Mouse (Mus musculus) testis, adult 2 months (tissue): ENCODE measurements around the gene Gm13889.

ENCODE experiments used
- CTCF ChIP-seq: fragments of 200-500 bp; IDR thresholded peaks from 2 replicates; pipeline ENCODE4 v1.5.1; 2012; ENCODE audit warnings: low read depth, mild to moderate bottlenecking, inconsistent platforms, low read length, moderate library complexity; ENCODE audit not compliant: control insufficient read depth, insufficient read depth, insufficient replicate concordance
- POLR2A ChIP-seq: fragments of 200-500 bp; IDR thresholded peaks from 2 replicates; pipeline ENCODE4 v1.6.1; 2012; ENCODE audit warnings: low read depth, mild to moderate bottlenecking, inconsistent platforms, low read length, moderate library complexity; ENCODE audit not compliant: control insufficient read depth

- TF ChIP-seq CTCF: no peak
- TF ChIP-seq POLR2A: no peak
Observed at GRCm38 (mm10) chr2:93964494-93965160, 7.6 kb upstream of the Gm13889 start.
